Mouse (Mus musculus): ENCODE measurements around the gene Gm9944. TPM values are rescaled to one million over a fixed set of nuclear protein-coding genes. Genes with fewer than 3 reads are reported as not detected.

Gene Gm9944
- polyA plus RNA-seq, 1 experiment from 2014 or later: not detected

DNA sequence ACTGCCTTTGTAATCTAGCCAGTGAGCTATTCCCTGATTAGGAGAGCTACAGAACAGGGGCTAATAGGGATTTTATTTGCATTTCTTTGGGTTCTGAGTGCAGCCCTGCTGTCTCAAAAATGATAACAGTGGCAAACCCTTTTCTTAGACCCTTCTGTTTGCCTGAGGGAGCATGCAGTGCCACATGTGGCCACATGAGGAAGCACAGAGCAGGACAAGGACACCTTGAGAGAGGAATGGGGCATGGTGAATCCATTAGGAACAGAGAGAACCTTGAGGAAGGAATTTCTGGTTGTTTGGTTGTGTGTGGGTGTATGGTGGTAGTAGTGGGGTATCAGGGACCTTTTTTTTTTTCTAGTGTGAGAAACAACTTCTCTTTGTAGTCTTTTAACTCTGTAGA is 32.5 kb downstream of the Gm9944 start:
- Histone ChIP-seq H3K27ac (no peak overlapping the region), H3K4me3 (no peak overlapping the region)

GRCm38 (mm10) chr4:144408290-144408689 is 44.8 kb downstream of the Gm9944 start, which contains the start of gene Pramef12:
TSS of gene Pramef12 (minus strand) at chr4:144408464.
- no peak within 1 kb of the TSS for H3K27ac ChIP-seq
- H3K4me1 ChIP-seq: no peaks in the 10 kb centered on the region
- no peak within 1 kb of the TSS for H3K9ac ChIP-seq
- no peak within 1 kb of the TSS for H3K4me3 ChIP-seq
- H3K36me3 ChIP-seq: no peaks in the 10 kb centered on the region
- no peaks in the 10 kb centered on the region for H3K27me3 ChIP-seq
- no peak for ATAC-seq (ENCODE audit: insufficient number of reproducible peaks, low FRiP score, low TSS enrichment, low read depth)
- WGBS: 60% methylated on average over 9 of the region's 9 CpGs
- no peaks in the 10 kb centered on the region for H3K9me3 ChIP-seq
- H3K4me2 ChIP-seq: no peak within 1 kb of the TSS

More for the DNA sequence above, 32.5 kb downstream of the Gm9944 start:
- H3K9me3 ChIP-seq: no peaks in the 10 kb centered on the region
- no peak for ATAC-seq (ENCODE audit: insufficient number of reproducible peaks, low FRiP score, low TSS enrichment, low read depth)
- H3K36me3 ChIP-seq: no peaks in the 10 kb centered on the region
- no peak overlapping the region for H3K9ac ChIP-seq
- no peaks in the 10 kb centered on the region for H3K4me1 ChIP-seq
- H3K27me3 ChIP-seq: no peaks in the 10 kb centered on the region
- no peak overlapping the region for H3K4me2 ChIP-seq

- no peak for ATAC-seq (ENCODE audit: insufficient number of reproducible peaks, low FRiP score, low TSS enrichment, low read depth)
- 77% methylated on average over 3 of the region's 3 CpGs for WGBS
- Histone ChIP-seq H3K4me3 (no peak overlapping the region), H3K27me3 (no peaks in the 10 kb centered on the region), H3K9ac (no peak overlapping the region), H3K36me3 (no peaks in the 10 kb centered on the region), H3K27ac (no peak overlapping the region), H3K4me2 (no peak overlapping the region), H3K4me1 (no peaks in the 10 kb centered on the region), H3K9me3 (no peaks in the 10 kb centered on the region)
These were observed 46.9 kb downstream of the Gm9944 start for GRCm38 (mm10) chr4:144406261-144406660.

DNA sequence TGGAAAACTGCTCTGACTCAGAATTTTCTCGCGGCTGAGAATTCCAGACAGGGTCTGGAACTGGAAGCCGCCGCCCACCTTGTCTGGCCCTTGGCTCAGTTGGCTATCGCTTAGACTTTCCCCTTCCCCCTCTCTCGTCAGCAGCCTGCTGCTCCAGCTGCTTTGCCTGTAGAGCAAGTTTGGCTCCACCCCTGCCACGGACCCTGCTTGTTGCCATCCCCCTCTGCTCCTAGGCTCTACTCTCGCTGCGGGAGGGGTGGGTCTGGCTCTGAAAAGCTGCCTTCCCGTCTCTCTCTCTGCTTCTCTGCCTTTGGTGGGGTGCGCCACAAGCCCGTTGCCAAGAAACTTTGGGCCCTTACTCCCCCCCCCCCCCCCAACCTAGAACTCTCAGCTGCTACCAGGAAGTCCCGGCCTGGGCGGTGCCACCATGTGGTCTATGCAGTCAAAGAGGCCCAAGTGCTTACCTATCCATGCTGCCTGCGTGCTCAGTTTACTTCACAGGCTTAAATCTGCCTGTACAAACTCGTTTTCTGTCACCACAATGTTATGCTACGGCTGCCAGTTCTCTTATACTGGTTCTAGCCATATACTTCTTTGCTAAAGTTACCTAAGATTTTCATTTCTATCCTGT is 48.5 kb downstream of the Gm9944 start:
- H3K27me3 ChIP-seq: no peaks in the 10 kb centered on the region
- peak overlapping the region; percentile 49 for H3K4me2 ChIP-seq
- 0 out of 2 replicates have a peak overlapping the region, but pooled peaks have one; percentile 1 for H3K9ac ChIP-seq
- no peaks in the 10 kb centered on the region for H3K9me3 ChIP-seq
- peak; percentile 87 for ATAC-seq (ENCODE audit: insufficient number of reproducible peaks, low FRiP score, low TSS enrichment, low read depth)
- no peaks in the 10 kb centered on the region for H3K4me1 ChIP-seq
- 4% methylated on average over 17 of the region's 17 CpGs for WGBS
- no peaks in the 10 kb centered on the region for H3K36me3 ChIP-seq
- peak overlapping the region; percentile 87 for H3K27ac ChIP-seq
- H3K4me3 ChIP-seq: peak overlapping the region; percentile 31

Other genes with a start within 250 kb of the Gm9944 start
- not detected in 2 replicates for gene C87977, start 240.0 kb downstream of the Gm9944 start, polyA plus RNA-seq (2015; fragmentation: Nextera tagmentation; extraction: Ambion mirVana)
- gene Pramel5, start 172.8 kb downstream of the Gm9944 start, polyA plus RNA-seq (2015; fragmentation: Nextera tagmentation; extraction: Ambion mirVana): not detected in 2 replicates
- gene Gm13128, start 123.1 kb downstream of the Gm9944 start, polyA plus RNA-seq (2015; fragmentation: Nextera tagmentation; extraction: Ambion mirVana): not detected in 2 replicates
- not detected in 2 replicates for gene Gm13119, start 95.4 kb downstream of the Gm9944 start, polyA plus RNA-seq (2015; fragmentation: Nextera tagmentation; extraction: Ambion mirVana)
- gene Pramef20, start 75.4 kb downstream of the Gm9944 start, polyA plus RNA-seq (2015; fragmentation: Nextera tagmentation; extraction: Ambion mirVana): not detected in 2 replicates
- 0.41 and 0.76 TPM in 2 replicates for gene Pramef12, start 44.9 kb downstream of the Gm9944 start, polyA plus RNA-seq (2015; fragmentation: Nextera tagmentation; extraction: Ambion mirVana)
- gene 1700012P22Rik, start 14.5 kb downstream of the Gm9944 start, polyA plus RNA-seq (2015; fragmentation: Nextera tagmentation; extraction: Ambion mirVana): not detected in 2 replicates
- not detected in 2 replicates for gene Aadacl3, start 10.4 kb upstream of the Gm9944 start, polyA plus RNA-seq (2015; fragmentation: Nextera tagmentation; extraction: Ambion mirVana)
- not detected in 2 replicates for gene 9430007A20Rik, start 66.5 kb upstream of the Gm9944 start, polyA plus RNA-seq (2015; fragmentation: Nextera tagmentation; extraction: Ambion mirVana)
- gene Gm13124, start 111.8 kb upstream of the Gm9944 start, polyA plus RNA-seq (2015; fragmentation: Nextera tagmentation; extraction: Ambion mirVana): not detected in 2 replicates
- gene Aadacl4, start 160.4 kb upstream of the Gm9944 start, polyA plus RNA-seq (2015; fragmentation: Nextera tagmentation; extraction: Ambion mirVana): not detected in 2 replicates
- gene Gm436, start 233.1 kb upstream of the Gm9944 start, polyA plus RNA-seq (2015; fragmentation: Nextera tagmentation; extraction: Ambion mirVana): not detected in 2 replicates